ENCODE assay signal across 8 mouse cellular contexts in genomic region chr2:168205265-168205664, GRCm38 (mm10). TPM values are rescaled to one million over a fixed set of nuclear protein-coding genes. Genes with fewer than 3 reads are reported as not detected.
DNase-seq lines count a peak whose midpoint lies in the region; ATAC-seq and TF ChIP-seq lines count a peak whose summit lies in the region.

No protein-coding gene starts in this region.

- H3K36me3 ChIP-seq in hindbrain, embryonic 13.5 days: peaks cover 20% of the 10 kb centered on the region

- TF ChIP-seq CTCF in Patski (IDR thresholded peaks at IDR 0.05): peak; percentile 99

- peak; percentile 75 for ATAC-seq in Patski
- ATAC-seq in hindbrain, embryonic 13.5 days (ENCODE audit: low FRiP score): peak; percentile 43

- peak overlapping the region; percentile 99 for H3K27ac ChIP-seq in hindbrain, embryonic 13.5 days

- H3K9ac ChIP-seq in hindbrain, embryonic 13.5 days: peak overlapping the region; percentile 100

- DNase-seq in Patski (ENCODE audit: low read depth, low spot score): peak; percentile 75
- peak; percentile 93 to 98 for DNase-seq in cerebellum, postnatal 14 days
- peak; percentile 81 to 88 for DNase-seq in frontal cortex, postnatal 14 days (ENCODE audit: low spot score in 2 of 2)
- peak; percentile 75 to 92 for DNase-seq in layer of hippocampus, postnatal 25 days (ENCODE audit: extremely low spot score in 1 of 2, low spot score in 1 of 2)
- DNase-seq in lung, postnatal 25 days (ENCODE audit: low spot score): peak; percentile 93
- DNase-seq in retina, embryonic 14.5 days (ENCODE audit: low spot score): peak; percentile 96
- peak; percentile 96 for DNase-seq in thymus, postnatal 4 days

- no peaks in the 10 kb centered on the region for H3K27me3 ChIP-seq in Patski
- no peaks in the 10 kb centered on the region for H3K27me3 ChIP-seq in hindbrain, embryonic 13.5 days

- H3K9me3 ChIP-seq in hindbrain, embryonic 13.5 days: no peaks in the 10 kb centered on the region

- peak overlapping the region; percentile 77 for H3K4me2 ChIP-seq in hindbrain, embryonic 13.5 days

- POLR2A ChIA-PET in Patski (lab: Charles Lee): interaction anchor here (1.7 kb wide), 1 partner anchor 16 kb away, joined by 3 read pairs; no protein-coding TSS in a partner anchor

- peak overlapping the region; percentile 99 for H3K4me3 ChIP-seq in hindbrain, embryonic 13.5 days

- CTCF ChIA-PET in Patski (lab: Charles Lee): interaction anchor here (0.6 to 1.5 kb wide), 8 partner anchors 8 to 90 kb away, joined by 3 to 5 read pairs (median 3); no protein-coding TSS in a partner anchor

- in situ Hi-C loops in Patski (cut with MboI; ENCODE audit: low pct_unique_long_range_greater_than_20kb): no loop called here

- peaks cover 47% of the 10 kb centered on the region for H3K4me1 ChIP-seq in hindbrain, embryonic 13.5 days (replicated peaks)

- WGBS in hindbrain, embryonic 13.5 days: 7% methylated on average over 6 of the region's 6 CpGs

RNA-seq across cellular contexts. Expression of gene Adnp, which starts 1.6 kb away (rescaled TPM):
- 18.6 TPM for polyA plus RNA-seq in Patski (2021)
- 3.1 and 3.5 TPM in 2 replicates for polyA plus RNA-seq in hindbrain, embryonic 13.5 days (2015; fragmentation: Nextera tagmentation; extraction: Ambion mirVana)
- total RNA-seq in layer of hippocampus, postnatal 25 days (2021): 100 to 1,000 TPM in 1 of 2 experiments, 10 to 100 TPM in 1; 78.3 to 102 TPM

RNA-seq across cellular contexts. Expression of gene Gm20716, which starts 24.9 kb away (rescaled TPM):
- 70.8 TPM for polyA plus RNA-seq in Patski (2021)
- polyA plus RNA-seq in hindbrain, embryonic 13.5 days (2015; fragmentation: Nextera tagmentation; extraction: Ambion mirVana): 23.1 and 25.4 TPM in 2 replicates
- 10 to 100 TPM; 26.9 to 32.7 TPM for total RNA-seq in layer of hippocampus, postnatal 25 days (2021)

RNA-seq across cellular contexts. Expression of gene Dpm1, which starts 25.1 kb away (rescaled TPM):
- 15.8 TPM for polyA plus RNA-seq in Patski (2021)
- 70.4 and 71.3 TPM in 2 replicates for polyA plus RNA-seq in hindbrain, embryonic 13.5 days (2015; fragmentation: Nextera tagmentation; extraction: Ambion mirVana)
- 10 to 100 TPM; 68.7 to 71.0 TPM for total RNA-seq in layer of hippocampus, postnatal 25 days (2021)

RNA-seq across cellular contexts. Expression of gene Mocs3, which starts 25.2 kb away (rescaled TPM):
- polyA plus RNA-seq in Patski (2021): 10.3 TPM
- polyA plus RNA-seq in hindbrain, embryonic 13.5 days (2015; fragmentation: Nextera tagmentation; extraction: Ambion mirVana): 7.0 and 7.7 TPM in 2 replicates
- 10 to 100 TPM; 17.1 to 17.7 TPM for total RNA-seq in layer of hippocampus, postnatal 25 days (2021)

Comparison
In these comparisons a context has a peak if more than half of its experiments do, and no peak if none do; other contexts are left out.
1. Peak in every context shown above with its lines: DNase-seq, ATAC-seq, H3K4me3 ChIP-seq and H3K27ac ChIP-seq.